Mouse (Mus musculus) lung, postnatal 0 days (tissue): ENCODE measurements around the gene Nol4l.
"Not testable (repeated sequence)": the region's sequence is repeated elsewhere in the genome, so short reads cannot be mapped to it uniquely, and the experiment has no call there.

Source experiments
- CTCF ChIP-seq: IDR thresholded peaks from 2 replicates; pipeline ENCODE4 v1.5.1; 2016; ENCODE audit warnings: antibody characterized with exemption, mild to moderate bottlenecking
- EP300 ChIP-seq: IDR thresholded peaks from 2 replicates; pipeline ENCODE4 v1.6.1; 2016; ENCODE audit warnings: antibody characterized with exemption, mild to moderate bottlenecking, control low read depth

- not testable (repeated sequence) for TF ChIP-seq CTCF, EP300
Measured at GRCm38 (mm10) chr2:153495391-153495790, 34.4 kb downstream of the Nol4l start.
